Mouse (Mus musculus) liver, adult 2 months (tissue): ENCODE results near the gene Gm48552. TPM values are rescaled to one million over a fixed set of nuclear protein-coding genes. Genes with fewer than 3 reads are reported as not detected.

Experiments
- DNase-seq: peaks from one replicate; pipeline ENCODE4 v3.0.0-alpha.2; 2011; ENCODE audit warnings: low read depth, low spot score; ENCODE audit errors: extremely low read depth
- H3K27ac ChIP-seq: fragments of 200-500 bp; replicated peaks from 2 replicates; pipeline ENCODE4 v1.5.1; 2012; ENCODE audit warnings: low read depth, mild to moderate bottlenecking, control low read depth, inconsistent platforms, low read length; ENCODE audit not compliant: insufficient read depth
- H3K27me3 ChIP-seq: fragments of 200-500 bp; 2 replicates; pipeline ENCODE4 v1.6.1; 2012; ENCODE audit warnings: mild to moderate bottlenecking, moderate library complexity, low read length, inconsistent platforms; ENCODE audit not compliant: control insufficient read depth, insufficient read depth
- H3K36me3 ChIP-seq: fragments of 200-500 bp; 2 replicates; pipeline ENCODE4 v1.6.1; 2012; ENCODE audit warnings: low read length, inconsistent platforms; ENCODE audit not compliant: control insufficient read depth, insufficient read depth
- H3K4me1 ChIP-seq: fragments of 200-500 bp; 2 replicates; pipeline ENCODE4 v1.6.1; 2011; ENCODE audit warnings: low read length; ENCODE audit not compliant: control insufficient read depth, insufficient read depth
- H3K4me3 ChIP-seq: fragments of 200-500 bp; 2 replicates; pipeline ENCODE4 v1.5.1; 2011; ENCODE audit warnings: low read depth, mild to moderate bottlenecking, control low read depth, low read length, moderate library complexity; ENCODE audit not compliant: insufficient read depth
- H3K79me2 ChIP-seq: fragments of 200-500 bp; 2 replicates; pipeline ENCODE4 v1.6.1; 2012; ENCODE audit warnings: inconsistent platforms, mild to moderate bottlenecking, low read length, moderate library complexity; ENCODE audit not compliant: control insufficient read depth, insufficient read depth
- H3K9ac ChIP-seq: fragments of 200-500 bp; 2 replicates; pipeline ENCODE4 v1.6.1; 2012; ENCODE audit warnings: low read depth, mild to moderate bottlenecking, control low read depth, inconsistent platforms, low read length
- CTCF ChIP-seq: fragments of 200-500 bp; IDR thresholded peaks from 2 replicates; pipeline ENCODE4 v1.5.1; 2011; ENCODE audit warnings: low read depth, low read length, control low read depth
- POLR2A ChIP-seq: fragments of 200-500 bp; IDR thresholded peaks from 2 replicates; pipeline ENCODE4 v1.6.1; 2011; ENCODE audit warnings: low read length, control low read depth; ENCODE audit not compliant: insufficient read depth; ENCODE audit errors: extremely low read depth
- WGBS: fragments of 180-500 bp; shearing (Covaris S2); methylation state at CpG from one replicate; pipeline ENCODE4 v1.1.7; 2018; 5-methylcytosine and 5-hydroxymethylcytosine counted together
- polyA plus RNA-seq: library from polyadenylated mRNA; depleted of rRNA; stranded (reverse); fragments of >200 nt; gene quantifications from 2 replicates; pipeline ENCODE4 v1.2.3, GENCODE M21; 2012
- total RNA-seq: library from RNA; depleted of rRNA; stranded (reverse); fragments of >200 nt; gene quantifications from 2 replicates; pipeline ENCODE4 v1.2.3, GENCODE M21; 2014

Gene Gm48552
- total and polyA plus RNA-seq, 2 experiments: 1.4 TPM; not detected in 1

DNA sequence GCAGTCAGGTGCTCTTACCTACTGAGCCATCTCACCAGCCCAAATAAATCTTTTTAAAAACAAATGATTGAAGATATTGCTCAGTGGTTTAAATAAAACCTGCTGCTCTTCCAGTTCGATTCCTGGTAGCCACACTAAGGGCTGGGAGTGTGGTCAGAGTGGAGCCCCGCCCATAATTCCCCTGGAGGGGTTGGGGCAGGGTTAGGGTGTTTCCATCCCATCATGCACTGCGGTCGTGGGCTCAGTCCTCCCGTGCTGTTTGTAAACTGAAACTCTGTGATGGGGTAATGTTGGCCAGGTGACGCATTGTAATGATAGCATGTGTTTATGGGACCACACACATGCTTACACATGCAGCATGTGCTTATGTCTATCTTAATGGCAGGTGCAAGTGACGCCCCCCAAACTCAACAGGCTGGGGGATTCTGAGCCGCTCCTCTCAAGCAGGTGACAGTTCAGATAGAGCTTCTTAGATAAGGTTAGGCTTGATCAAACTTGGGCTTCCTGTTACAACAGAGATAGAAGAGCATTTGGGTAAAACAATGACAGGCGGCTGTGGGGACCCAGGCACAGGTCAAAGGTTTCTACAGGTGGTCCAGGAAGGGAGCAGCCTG lies 37.0 kb upstream of the Gm48552 start:
- no peaks in the 10 kb centered on the region for H3K27me3 ChIP-seq
- TF ChIP-seq POLR2A (no peak), CTCF (no peak)
- 35% methylated on average over 9 of the region's 9 CpGs for WGBS
- no peak overlapping the region for H3K27ac ChIP-seq
- no peaks in the 10 kb centered on the region; the same call in 1 of the 2 replicates for H3K36me3 ChIP-seq
- no peak overlapping the region for H3K4me3 ChIP-seq
- H3K79me2 ChIP-seq: no peaks in the 10 kb centered on the region
- H3K9ac ChIP-seq: no peak overlapping the region
- peaks cover 16% of the 10 kb centered on the region; the same call in 1 of the 2 replicates for H3K4me1 ChIP-seq
- no peak for DNase-seq

DNA sequence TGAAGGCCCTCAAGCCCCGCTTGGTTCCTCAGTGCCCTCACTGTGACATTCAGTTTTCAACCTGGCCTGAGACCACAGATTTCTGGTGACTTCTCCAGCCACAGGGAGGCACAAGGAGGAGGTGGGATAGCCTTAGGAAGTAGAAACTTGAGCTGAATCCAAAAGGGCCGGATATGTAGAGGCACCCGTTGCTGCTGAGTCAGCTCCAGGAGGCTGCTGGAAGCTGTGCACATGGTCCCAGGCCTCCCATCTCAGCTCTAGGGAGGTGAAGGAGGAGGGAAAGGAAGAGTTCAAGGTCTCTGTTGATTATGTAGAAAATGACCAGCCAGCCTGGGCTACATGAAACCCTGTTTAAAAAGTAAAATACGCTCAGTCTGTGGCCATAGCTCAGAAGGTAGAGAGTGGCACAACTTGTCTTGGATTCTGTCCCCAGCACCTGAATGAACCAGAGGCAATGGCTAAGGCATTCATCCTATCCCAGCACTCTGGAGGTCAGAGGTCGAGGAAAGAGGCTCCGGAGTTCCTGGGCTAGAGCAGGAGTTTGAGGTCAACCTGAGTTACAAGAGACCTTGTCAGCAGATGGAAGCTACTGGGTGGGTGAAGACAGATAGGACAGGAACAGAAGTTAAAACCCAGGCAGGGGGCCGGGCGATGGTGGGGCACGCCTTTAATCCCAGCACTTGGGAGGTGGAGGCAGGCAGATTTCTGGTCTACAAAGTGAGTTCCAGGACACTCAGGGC lies 33.9 kb upstream of the Gm48552 start:
- H3K79me2 ChIP-seq: 0 out of 2 replicates have a peak, but pooled peaks cover 3% of the 10 kb centered on the region
- H3K27ac ChIP-seq: peak overlapping the region; percentile 26; the same call in 1 of the 2 replicates
- no peak for DNase-seq
- WGBS: 63% methylated on average over 9 of the region's 9 CpGs
- TF ChIP-seq POLR2A: no peak
- TF ChIP-seq CTCF: no peak
- no peak overlapping the region for H3K9ac ChIP-seq
- no peaks in the 10 kb centered on the region for H3K36me3 ChIP-seq
- no peak overlapping the region for H3K4me3 ChIP-seq
- peaks cover 15% of the 10 kb centered on the region for H3K4me1 ChIP-seq
- no peaks in the 10 kb centered on the region for H3K27me3 ChIP-seq

DNA sequence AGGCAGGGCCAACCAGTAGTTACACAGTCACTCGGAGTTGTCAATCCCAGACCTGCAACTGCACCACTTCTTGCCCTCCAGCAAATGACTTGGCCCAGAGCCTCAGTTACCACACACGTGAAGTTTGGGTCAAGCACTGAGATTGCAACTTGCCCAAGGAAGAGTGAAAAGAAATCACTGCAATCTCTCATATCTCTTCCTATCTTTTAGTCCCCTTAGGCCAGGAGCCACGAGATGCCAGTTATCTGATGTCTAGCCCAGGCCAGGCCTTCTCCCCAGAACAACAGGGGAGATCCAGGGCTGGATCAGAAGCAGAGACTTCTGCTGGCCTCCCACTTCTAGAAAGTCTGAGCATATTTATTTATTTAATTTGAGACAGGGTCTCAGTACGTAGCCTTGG lies 33.3 kb upstream of the Gm48552 start:
- no peaks in the 10 kb centered on the region for H3K36me3 ChIP-seq
- H3K4me3 ChIP-seq: no peak overlapping the region
- no peak overlapping the region for H3K27ac ChIP-seq
- H3K27me3 ChIP-seq: no peaks in the 10 kb centered on the region
- DNase-seq: no peak
- H3K79me2 ChIP-seq: 0 out of 2 replicates have a peak, but pooled peaks cover 3% of the 10 kb centered on the region
- H3K4me1 ChIP-seq: peaks cover 15% of the 10 kb centered on the region
- TF ChIP-seq POLR2A (no peak), CTCF (no peak)
- WGBS: 87% methylated on average over 4 of the region's 4 CpGs
- H3K9ac ChIP-seq: no peak overlapping the region

DNA sequence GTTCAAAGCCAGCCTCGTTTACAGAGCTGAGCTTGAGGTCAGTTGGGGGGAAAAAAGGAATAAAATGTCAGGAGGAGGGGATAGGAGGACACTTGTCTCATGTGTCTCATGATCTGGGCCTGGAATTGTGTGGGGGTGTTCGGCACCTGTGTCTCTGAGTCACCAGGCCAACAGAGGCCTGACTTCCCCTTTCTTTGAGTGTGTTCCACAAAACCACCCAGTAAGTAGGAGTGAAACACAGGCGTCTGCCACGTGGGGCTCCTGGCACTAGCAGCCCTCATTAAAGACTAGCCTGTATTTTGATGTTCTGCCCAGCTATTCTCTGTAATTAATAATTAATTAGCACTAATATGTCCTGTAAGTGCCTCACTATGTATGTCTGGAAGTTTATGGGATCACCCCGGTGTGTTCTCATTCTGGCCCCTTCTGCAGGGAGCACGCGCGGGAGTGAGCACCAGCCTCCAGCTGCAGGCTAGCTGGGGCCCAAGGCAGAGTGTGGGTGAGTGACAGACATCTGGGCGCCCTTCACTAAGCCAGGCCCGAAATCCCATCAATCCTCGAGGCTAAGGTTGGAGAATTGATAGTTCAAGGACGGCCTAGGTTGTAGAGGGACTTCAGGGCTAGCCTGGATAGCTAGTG lies 32.3 kb upstream of the Gm48552 start:
- WGBS: 52% methylated on average over 12 of the region's 12 CpGs
- Histone ChIP-seq H3K4me3 (no peak overlapping the region), H3K36me3 (no peaks in the 10 kb centered on the region), H3K9ac (no peak overlapping the region), H3K79me2 (0 out of 2 replicates have a peak, but pooled peaks cover 3% of the 10 kb centered on the region), H3K27me3 (no peaks in the 10 kb centered on the region), H3K27ac (no peak overlapping the region), H3K4me1 (peaks cover 13% of the 10 kb centered on the region)
- TF ChIP-seq CTCF (no peak), POLR2A (no peak)
- DNase-seq: no peak

DNA sequence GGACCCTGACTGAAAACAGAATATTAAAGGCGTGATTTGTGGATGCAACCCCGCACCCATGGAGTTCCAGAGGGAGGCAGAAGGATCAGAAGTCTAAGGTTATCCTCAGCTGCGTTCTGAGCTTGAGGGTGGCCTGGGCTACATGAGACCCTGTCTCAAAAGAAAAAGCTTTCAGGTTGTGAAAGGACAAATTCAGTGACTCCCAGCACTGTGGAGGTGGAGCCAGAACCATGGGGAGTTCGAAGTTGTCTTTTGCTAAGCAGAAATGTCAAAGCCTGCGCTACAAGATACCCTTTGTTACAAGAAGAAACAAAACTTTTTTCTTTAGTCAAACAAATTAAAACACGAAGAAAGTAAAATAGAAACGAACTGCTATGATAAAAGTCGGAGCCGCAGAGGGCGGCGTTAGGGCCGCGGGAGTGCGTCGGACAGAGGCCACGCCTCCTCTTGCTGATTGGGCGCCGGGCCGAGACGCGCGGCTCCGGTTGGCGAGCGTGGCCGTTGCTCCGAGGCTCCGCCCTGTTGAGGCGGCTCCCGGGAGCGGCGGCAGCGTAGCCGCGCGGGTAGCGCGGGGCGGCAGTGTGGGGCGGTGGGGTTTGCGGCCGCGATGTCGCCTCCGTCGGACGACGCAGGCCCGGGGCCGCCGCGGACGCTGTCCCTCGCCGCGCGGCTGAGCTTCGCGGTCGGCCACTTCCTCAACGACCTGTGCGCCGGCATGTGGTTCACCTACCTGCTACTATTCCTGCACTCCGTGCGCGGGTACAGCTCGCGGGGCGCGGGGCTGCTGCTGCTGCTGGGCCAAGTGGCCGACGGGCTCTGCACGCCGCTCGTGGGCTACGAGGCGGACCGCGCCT lies 31.6 kb upstream of the Gm48552 start, which contains the start of gene Mfsd12:
Mfsd12 (plus strand) TSS at position 501 of the 854 bp plus-strand sequence.
- 2% methylated on average over 79 of the region's 79 CpGs for WGBS
- Histone ChIP-seq H3K4me3 (peak within 1 kb of the TSS; percentile 89), H3K36me3 (no peaks in the 10 kb centered on the region), H3K27ac (no peak within 1 kb of the TSS), H3K27me3 (no peaks in the 10 kb centered on the region), H3K9ac (peak within 1 kb of the TSS; percentile 91), H3K79me2 (0 out of 2 replicates have a peak, but pooled peaks cover 3% of the 10 kb centered on the region), H3K4me1 (peaks cover 13% of the 10 kb centered on the region)
- peak; percentile 61; the same call in 1 of the 2 replicates for TF ChIP-seq POLR2A
- TF ChIP-seq CTCF: no peak
- peak; percentile 59 for DNase-seq
